Mouse (Mus musculus): ENCODE results near the gene Rfx2. TPM values are rescaled to one million over a fixed set of nuclear protein-coding genes. Genes with fewer than 3 reads are reported as not detected.

The Rfx2 gene
- polyA plus RNA-seq, 1 experiment from 2014 or later, result 4.8 TPM

GRCm38 (mm10) chr17:56756703-56757399 is 74.0 kb downstream of the Rfx2 start:
- WGBS, result under 1% methylated on average over 45 of the region's 51 CpGs
- no peaks in the 10 kb centered on the region; the same call in 1 of the 2 replicates for H3K4me1 ChIP-seq (ENCODE audit: insufficient read depth)

GRCm38 (mm10) chr17:56754271-56755185 is 76.3 kb downstream of the Rfx2 start:
- Histone ChIP-seq H3K36me3 (ENCODE audit: insufficient read depth) (no peaks in the 10 kb centered on the region), H3K4me1 (ENCODE audit: insufficient read depth) (no peaks in the 10 kb centered on the region; the same call in 1 of the 2 replicates), H3K4me3 (ENCODE audit: low read depth, low read length) (no peak overlapping the region), H3K27ac (ENCODE audit: low read depth) (no peak overlapping the region), H3K9me3 (ENCODE audit: low read depth, low read length) (no peaks in the 10 kb centered on the region), H3K27me3 (ENCODE audit: insufficient read depth, low read length) (peaks cover 73% of the 10 kb centered on the region), H3K9ac (no peak overlapping the region), H3K4me2 (peak overlapping the region; percentile 37; the same call in 1 of the 2 replicates)
- peak; percentile 54 for DNase-seq
- TF ChIP-seq CTCF (IDR thresholded peaks at IDR 0.05; ENCODE audit: low read depth), result no peak
- WGBS, result 14% methylated on average over 36 of the region's 36 CpGs
- no peak for ATAC-seq (ENCODE audit: insufficient read depth)

More at GRCm38 (mm10) chr17:56756703-56757399, 74.0 kb downstream of the Rfx2 start:
- no peaks in the 10 kb centered on the region for H3K36me3 ChIP-seq (ENCODE audit: insufficient read depth)
- peak overlapping the region; percentile 56 for H3K4me3 ChIP-seq (ENCODE audit: low read depth, low read length)
- peaks cover 60% of the 10 kb centered on the region for H3K27me3 ChIP-seq (ENCODE audit: insufficient read depth, low read length)
- ATAC-seq (ENCODE audit: insufficient read depth) (peak; percentile 21), DNase-seq (no peak)
- H3K9ac ChIP-seq, result peak overlapping the region; percentile 55
- H3K4me2 ChIP-seq, result peak overlapping the region; percentile 99
- H3K27ac ChIP-seq (ENCODE audit: low read depth), result no peak overlapping the region
- TF ChIP-seq CTCF (IDR thresholded peaks at IDR 0.05; ENCODE audit: low read depth), result peak; percentile 56
- no peaks in the 10 kb centered on the region for H3K9me3 ChIP-seq (ENCODE audit: low read depth, low read length)

DNA sequence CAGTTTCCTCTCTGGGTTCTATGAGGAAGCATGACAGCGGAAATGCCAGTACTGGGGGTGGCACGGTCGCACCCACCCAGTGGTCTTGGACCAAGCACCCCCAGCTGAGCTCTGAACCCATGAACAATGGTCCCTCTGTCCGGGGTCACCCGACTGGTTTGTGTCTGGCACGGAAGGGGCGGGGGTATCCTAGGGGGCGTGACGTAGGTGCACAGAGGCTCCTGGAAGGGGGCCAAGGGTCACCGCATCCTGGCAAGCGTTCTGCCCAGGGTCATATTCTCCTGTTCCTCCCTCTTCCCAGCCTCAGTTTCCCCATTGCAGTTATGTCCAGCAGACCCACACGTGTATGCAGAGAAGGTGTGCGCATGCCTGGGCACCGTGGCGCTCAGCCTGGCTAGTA is 77.4 kb downstream of the Rfx2 start:
- ATAC-seq (ENCODE audit: insufficient read depth) (no peak), DNase-seq (no peak)
- 27% methylated on average over 15 of the region's 15 CpGs for WGBS
- Histone ChIP-seq H3K9me3 (ENCODE audit: low read depth, low read length) (no peaks in the 10 kb centered on the region), H3K9ac (no peak overlapping the region), H3K4me2 (peak overlapping the region; percentile 15; the same call in 1 of the 2 replicates), H3K36me3 (ENCODE audit: insufficient read depth) (no peaks in the 10 kb centered on the region), H3K4me1 (ENCODE audit: insufficient read depth) (no peaks in the 10 kb centered on the region; the same call in 1 of the 2 replicates), H3K27me3 (ENCODE audit: insufficient read depth, low read length) (peaks cover 73% of the 10 kb centered on the region), H3K27ac (ENCODE audit: low read depth) (no peak overlapping the region), H3K4me3 (ENCODE audit: low read depth, low read length) (no peak overlapping the region)
- no peak for TF ChIP-seq CTCF (IDR thresholded peaks at IDR 0.05; ENCODE audit: low read depth)

DNA sequence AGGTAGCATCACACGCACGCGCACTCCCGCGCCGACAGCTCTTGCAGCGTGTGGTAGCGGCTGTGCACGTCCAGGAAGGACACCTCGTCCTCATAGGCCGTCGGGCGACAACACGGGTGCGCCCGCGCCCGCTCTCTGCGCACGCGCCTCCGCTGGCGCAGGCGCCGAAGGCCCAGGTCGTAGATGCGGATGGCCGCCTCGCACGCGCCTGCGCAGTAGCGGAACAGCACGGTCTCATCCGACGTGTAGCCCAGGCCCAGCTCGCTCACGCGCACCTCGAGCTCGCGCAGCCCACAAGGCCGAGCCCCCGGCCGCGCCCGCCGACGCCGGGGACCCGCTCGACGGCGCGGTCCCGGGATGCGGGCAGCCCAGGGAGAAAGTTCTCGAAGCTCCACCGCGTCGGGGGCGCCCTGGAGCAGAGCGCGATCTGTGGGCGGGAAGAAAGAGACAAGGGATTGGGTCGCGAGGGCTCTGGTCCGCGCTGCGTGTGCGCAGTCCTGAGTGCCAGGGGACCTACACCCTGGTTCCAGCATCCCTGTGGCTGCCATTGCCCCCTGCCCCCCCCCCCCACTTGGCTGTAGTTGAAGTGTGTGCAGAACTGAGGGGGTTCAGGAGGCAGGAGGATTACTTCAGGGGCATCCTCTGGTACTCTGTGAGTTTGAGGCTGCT is 79.3 kb downstream of the Rfx2 start:
- Histone ChIP-seq H3K9ac (peak overlapping the region; percentile 16; the same call in 1 of the 2 replicates), H3K27ac (ENCODE audit: low read depth) (no peak overlapping the region), H3K27me3 (ENCODE audit: insufficient read depth, low read length) (peaks cover 60% of the 10 kb centered on the region), H3K36me3 (ENCODE audit: insufficient read depth) (no peaks in the 10 kb centered on the region), H3K9me3 (ENCODE audit: low read depth, low read length) (no peaks in the 10 kb centered on the region), H3K4me2 (peak overlapping the region; percentile 54), H3K4me1 (ENCODE audit: insufficient read depth) (no peaks in the 10 kb centered on the region; the same call in 1 of the 2 replicates), H3K4me3 (ENCODE audit: low read depth, low read length) (peak overlapping the region; percentile 28; the same call in 1 of the 2 replicates)
- 20% methylated on average over 71 of the region's 71 CpGs for WGBS
- no peak for TF ChIP-seq CTCF (IDR thresholded peaks at IDR 0.05; ENCODE audit: low read depth)
- DNase-seq, result peak; percentile 80
- peak; percentile 52 for ATAC-seq (ENCODE audit: insufficient read depth)

DNA sequence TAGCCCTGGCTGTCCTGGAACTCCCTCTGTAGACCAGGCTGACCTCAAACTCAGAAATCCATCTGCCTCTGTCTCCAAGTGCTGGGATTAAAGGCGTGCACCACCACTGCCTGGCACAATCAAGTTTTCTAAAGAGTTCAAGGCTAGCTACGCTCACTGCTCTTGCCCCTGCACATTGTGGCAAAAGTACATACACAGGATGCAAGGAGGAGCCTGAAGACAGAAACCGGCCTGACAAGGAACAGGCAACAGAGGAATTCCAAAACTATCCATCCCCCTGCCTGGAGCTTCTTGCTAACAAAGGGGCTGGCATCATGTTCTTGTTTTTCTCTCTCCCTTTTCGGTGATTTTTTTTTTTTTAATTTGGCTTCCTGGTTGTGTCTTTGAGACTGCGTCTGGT is 86.6 kb downstream of the Rfx2 start:
- H3K36me3 ChIP-seq (ENCODE audit: insufficient read depth), result no peaks in the 10 kb centered on the region
- H3K4me2 ChIP-seq, result no peak overlapping the region
- H3K4me3 ChIP-seq (ENCODE audit: low read depth, low read length), result no peak overlapping the region
- 39% methylated on average over 5 of the region's 5 CpGs for WGBS
- no peaks in the 10 kb centered on the region for H3K4me1 ChIP-seq (ENCODE audit: insufficient read depth)
- ATAC-seq (ENCODE audit: insufficient read depth) (no peak), DNase-seq (no peak)
- H3K27ac ChIP-seq (ENCODE audit: low read depth), result no peak overlapping the region
- H3K9ac ChIP-seq, result no peak overlapping the region
- H3K27me3 ChIP-seq (ENCODE audit: insufficient read depth, low read length), result no peaks in the 10 kb centered on the region
- no peak for TF ChIP-seq CTCF (IDR thresholded peaks at IDR 0.05; ENCODE audit: low read depth)
- no peaks in the 10 kb centered on the region for H3K9me3 ChIP-seq (ENCODE audit: low read depth, low read length)

DNA sequence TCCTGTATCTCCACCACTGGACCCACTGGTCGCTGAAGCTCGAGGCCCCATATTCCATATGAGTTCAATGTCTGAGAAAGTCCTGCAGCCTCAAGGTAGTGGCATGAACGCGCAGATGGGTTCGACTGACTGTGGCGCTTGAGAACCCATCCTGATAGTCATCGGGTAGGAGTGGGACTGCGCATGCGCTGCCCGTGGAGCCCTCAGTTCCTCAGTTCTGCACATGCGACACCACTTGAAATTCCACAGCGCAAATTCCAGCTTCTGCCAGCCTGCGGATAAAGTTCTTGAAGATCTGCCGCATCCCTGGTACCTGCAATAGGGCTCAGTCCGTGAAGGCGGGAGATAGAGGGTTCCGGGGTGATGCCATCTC is 90.0 kb downstream of the Rfx2 start:
- H3K4me3 ChIP-seq (ENCODE audit: low read depth, low read length), result no peak overlapping the region
- H3K4me1 ChIP-seq (ENCODE audit: insufficient read depth), result no peaks in the 10 kb centered on the region
- H3K9me3 ChIP-seq (ENCODE audit: low read depth, low read length), result no peaks in the 10 kb centered on the region
- no peaks in the 10 kb centered on the region for H3K27me3 ChIP-seq (ENCODE audit: insufficient read depth, low read length)
- no peak for TF ChIP-seq CTCF (IDR thresholded peaks at IDR 0.05; ENCODE audit: low read depth)
- ATAC-seq (ENCODE audit: insufficient read depth) (peak; percentile 38; the same call in 1 of the 2 replicates), DNase-seq (no peak)
- H3K4me2 ChIP-seq, result no peak overlapping the region
- no peaks in the 10 kb centered on the region for H3K36me3 ChIP-seq (ENCODE audit: insufficient read depth)
- no peak overlapping the region for H3K27ac ChIP-seq (ENCODE audit: low read depth)
- no peak overlapping the region for H3K9ac ChIP-seq
- WGBS, result 64% methylated on average over 17 of the region's 17 CpGs

Data from lung, embryonic 14.5 days (tissue).